Mouse (Mus musculus): ENCODE data around the gene Mrgpra6. TPM values are rescaled to one million over a fixed set of nuclear protein-coding genes. Genes with fewer than 3 reads are reported as not detected.

Gene Mrgpra6
- not detected in 2 replicates for polyA plus RNA-seq (2015; fragmentation: Nextera tagmentation; extraction: Ambion mirVana)

GRCm38 (mm10) chr7:47204830-47205229 lies at the start of gene Mrgpra6:
TSS of gene Mrgpra6 (minus strand) at chr7:47204920.
- WGBS, result 76% methylated on average over 4 of the region's 4 CpGs
- no peaks in the 10 kb centered on the region; the same call in 1 of the 2 replicates for H3K9me3 ChIP-seq
- no peak for ATAC-seq (ENCODE audit: low FRiP score, low read depth)
- no peak within 1 kb of the TSS for H3K4me2 ChIP-seq (replicated peaks)
- no peak within 1 kb of the TSS for H3K4me3 ChIP-seq
- H3K9ac ChIP-seq, result no peak within 1 kb of the TSS
- no peaks in the 10 kb centered on the region for H3K36me3 ChIP-seq
- H3K4me1 ChIP-seq, result no peaks in the 10 kb centered on the region
- no peak within 1 kb of the TSS for H3K27ac ChIP-seq
- no peaks in the 10 kb centered on the region for H3K27me3 ChIP-seq

- no peak for ATAC-seq (ENCODE audit: low FRiP score, low read depth)
- 73% methylated on average over 1 of the region's 1 CpGs for WGBS
- no peak within 1 kb of the TSS for H3K27ac ChIP-seq
- H3K9ac ChIP-seq, result no peak within 1 kb of the TSS
- no peaks in the 10 kb centered on the region for H3K4me1 ChIP-seq
- H3K4me2 ChIP-seq (replicated peaks), result no peak within 1 kb of the TSS
- H3K9me3 ChIP-seq, result no peaks in the 10 kb centered on the region
- no peak within 1 kb of the TSS for H3K4me3 ChIP-seq
- no peaks in the 10 kb centered on the region for H3K36me3 ChIP-seq
- no peaks in the 10 kb centered on the region for H3K27me3 ChIP-seq
These were observed 48.0 kb upstream of the Mrgpra6 start, which contains the start of gene Mrgpra9 for GRCm38 (mm10) chr7:47252770-47253169. TSS of gene Mrgpra9 (minus strand) at chr7:47252848.

GRCm38 (mm10) chr7:47244658-47245057 lies 39.9 kb upstream of the Mrgpra6 start:
- WGBS, result 60% methylated on average over 3 of the region's 3 CpGs

GRCm38 (mm10) chr7:47195271-47195670 lies 9.4 kb downstream of the Mrgpra6 start:
- no peak overlapping the region for H3K9ac ChIP-seq
- H3K27ac ChIP-seq, result no peak overlapping the region
- no peaks in the 10 kb centered on the region for H3K27me3 ChIP-seq
- no peaks in the 10 kb centered on the region for H3K4me1 ChIP-seq
- no peaks in the 10 kb centered on the region for H3K9me3 ChIP-seq
- WGBS, result 59% methylated on average over 1 of the region's 1 CpGs
- H3K36me3 ChIP-seq, result no peaks in the 10 kb centered on the region
- H3K4me2 ChIP-seq (replicated peaks), result no peak overlapping the region
- H3K4me3 ChIP-seq, result no peak overlapping the region
- no peak for ATAC-seq (ENCODE audit: low FRiP score, low read depth)

More at GRCm38 (mm10) chr7:47244658-47245057, 39.9 kb upstream of the Mrgpra6 start:
- no peak for ATAC-seq (ENCODE audit: low FRiP score, low read depth)
- no peaks in the 10 kb centered on the region for H3K9me3 ChIP-seq
- no peaks in the 10 kb centered on the region for H3K36me3 ChIP-seq
- H3K4me2 ChIP-seq (replicated peaks), result no peak overlapping the region
- H3K27me3 ChIP-seq, result no peaks in the 10 kb centered on the region
- no peak overlapping the region for H3K4me3 ChIP-seq
- H3K9ac ChIP-seq, result no peak overlapping the region
- H3K4me1 ChIP-seq, result no peaks in the 10 kb centered on the region
- H3K27ac ChIP-seq, result no peak overlapping the region

- H3K9ac ChIP-seq, result no peak overlapping the region
- H3K9me3 ChIP-seq, result no peaks in the 10 kb centered on the region
- H3K27ac ChIP-seq, result no peak overlapping the region
- H3K27me3 ChIP-seq, result no peaks in the 10 kb centered on the region
- no peak overlapping the region for H3K4me3 ChIP-seq
- no peaks in the 10 kb centered on the region for H3K4me1 ChIP-seq
- no peak for ATAC-seq (ENCODE audit: low FRiP score, low read depth)
- H3K36me3 ChIP-seq, result no peaks in the 10 kb centered on the region
- no peak overlapping the region for H3K4me2 ChIP-seq (replicated peaks)
- 67% methylated on average over 5 of the region's 5 CpGs for WGBS
These were observed 33.9 kb downstream of the Mrgpra6 start for GRCm38 (mm10) chr7:47170814-47171213.

- no peak overlapping the region for H3K9ac ChIP-seq
- no peaks in the 10 kb centered on the region for H3K36me3 ChIP-seq
- no peak overlapping the region for H3K4me2 ChIP-seq (replicated peaks)
- ATAC-seq (ENCODE audit: low FRiP score, low read depth), result no peak
- no peak overlapping the region for H3K4me3 ChIP-seq
- H3K27ac ChIP-seq, result no peak overlapping the region
- no peaks in the 10 kb centered on the region for H3K9me3 ChIP-seq
- 69% methylated on average over 4 of the region's 4 CpGs for WGBS
- H3K27me3 ChIP-seq, result no peaks in the 10 kb centered on the region
- 0 out of 2 replicates have a peak, but pooled peaks cover 5% of the 10 kb centered on the region for H3K4me1 ChIP-seq
These were observed 39.7 kb downstream of the Mrgpra6 start for GRCm38 (mm10) chr7:47165028-47165427.

- Histone ChIP-seq H3K4me3 (no peak overlapping the region), H3K9ac (no peak overlapping the region), H3K27ac (no peak overlapping the region), H3K9me3 (no peaks in the 10 kb centered on the region), H3K27me3 (no peaks in the 10 kb centered on the region), H3K36me3 (no peaks in the 10 kb centered on the region), H3K4me1 (0 out of 2 replicates have a peak, but pooled peaks cover 5% of the 10 kb centered on the region), H3K4me2 (replicated peaks) (no peak overlapping the region)
- no peak for ATAC-seq (ENCODE audit: low FRiP score, low read depth)
- 61% methylated on average over 4 of the region's 4 CpGs for WGBS
These were observed 41.5 kb downstream of the Mrgpra6 start for GRCm38 (mm10) chr7:47163203-47163602.

- H3K9ac ChIP-seq, result no peak overlapping the region
- H3K4me1 ChIP-seq, result 0 out of 2 replicates have a peak, but pooled peaks cover 5% of the 10 kb centered on the region
- H3K9me3 ChIP-seq, result no peaks in the 10 kb centered on the region
- no peak overlapping the region for H3K27ac ChIP-seq
- no peak for ATAC-seq (ENCODE audit: low FRiP score, low read depth)
- no peak overlapping the region for H3K4me3 ChIP-seq
- H3K4me2 ChIP-seq (replicated peaks), result no peak overlapping the region
- H3K27me3 ChIP-seq, result no peaks in the 10 kb centered on the region
- H3K36me3 ChIP-seq, result no peaks in the 10 kb centered on the region
- 73% methylated on average over 2 of the region's 2 CpGs for WGBS
These were observed 46.3 kb downstream of the Mrgpra6 start for GRCm38 (mm10) chr7:47158451-47158850.

- Histone ChIP-seq H3K27ac (no peak overlapping the region), H3K4me3 (no peak overlapping the region), H3K36me3 (no peaks in the 10 kb centered on the region), H3K4me2 (replicated peaks) (no peak overlapping the region), H3K9ac (no peak overlapping the region), H3K9me3 (no peaks in the 10 kb centered on the region), H3K27me3 (no peaks in the 10 kb centered on the region), H3K4me1 (0 out of 2 replicates have a peak, but pooled peaks cover under 1% of the 10 kb centered on the region)
- no peak for ATAC-seq (ENCODE audit: low FRiP score, low read depth)
- 84% methylated on average over 9 of the region's 9 CpGs for WGBS
These were observed 47.0 kb downstream of the Mrgpra6 start for GRCm38 (mm10) chr7:47157743-47158142.

GRCm38 (mm10) chr7:47155849-47156248 lies 48.9 kb downstream of the Mrgpra6 start:
- no peak for ATAC-seq (ENCODE audit: low FRiP score, low read depth)
- H3K27me3 ChIP-seq, result no peaks in the 10 kb centered on the region
- H3K4me2 ChIP-seq (replicated peaks), result no peak overlapping the region
- H3K27ac ChIP-seq, result no peak overlapping the region
- no peaks in the 10 kb centered on the region for H3K9me3 ChIP-seq
- H3K9ac ChIP-seq, result no peak overlapping the region
- no peak overlapping the region for H3K4me3 ChIP-seq
- no peaks in the 10 kb centered on the region for H3K4me1 ChIP-seq
- H3K36me3 ChIP-seq, result no peaks in the 10 kb centered on the region
- WGBS, result 85% methylated on average over 2 of the region's 2 CpGs

GRCm38 (mm10) chr7:47155396-47155795 lies 49.3 kb downstream of the Mrgpra6 start:
- no peak overlapping the region for H3K4me2 ChIP-seq (replicated peaks)
- WGBS, result 89% methylated on average over 4 of the region's 4 CpGs
- no peak for ATAC-seq (ENCODE audit: low FRiP score, low read depth)
- H3K27me3 ChIP-seq, result no peaks in the 10 kb centered on the region
- H3K9me3 ChIP-seq, result no peaks in the 10 kb centered on the region
- no peak overlapping the region for H3K9ac ChIP-seq
- H3K36me3 ChIP-seq, result no peaks in the 10 kb centered on the region
- no peak overlapping the region for H3K4me3 ChIP-seq
- H3K4me1 ChIP-seq, result no peaks in the 10 kb centered on the region
- H3K27ac ChIP-seq, result no peak overlapping the region

- no peak overlapping the region for H3K4me2 ChIP-seq (replicated peaks)
- no peak overlapping the region for H3K9ac ChIP-seq
- ATAC-seq (ENCODE audit: low FRiP score, low read depth), result no peak
- no peaks in the 10 kb centered on the region for H3K4me1 ChIP-seq
- no peaks in the 10 kb centered on the region for H3K9me3 ChIP-seq
- WGBS, result 17% methylated on average over 11 of the region's 11 CpGs
- H3K27me3 ChIP-seq, result no peaks in the 10 kb centered on the region
- H3K4me3 ChIP-seq, result no peak overlapping the region
- no peaks in the 10 kb centered on the region for H3K36me3 ChIP-seq
- H3K27ac ChIP-seq, result no peak overlapping the region
These were observed 54.2 kb downstream of the Mrgpra6 start for GRCm38 (mm10) chr7:47150420-47151061.

- H3K9me3 ChIP-seq, result no peaks in the 10 kb centered on the region
- H3K27me3 ChIP-seq, result no peaks in the 10 kb centered on the region
- no peak overlapping the region for H3K9ac ChIP-seq
- WGBS, result 82% methylated on average over 7 of the region's 7 CpGs
- H3K27ac ChIP-seq, result no peak overlapping the region
- ATAC-seq (ENCODE audit: low FRiP score, low read depth), result no peak
- no peaks in the 10 kb centered on the region for H3K36me3 ChIP-seq
- H3K4me3 ChIP-seq, result no peak overlapping the region
- H3K4me1 ChIP-seq, result no peaks in the 10 kb centered on the region
- no peak overlapping the region for H3K4me2 ChIP-seq (replicated peaks)
These were observed 56.4 kb downstream of the Mrgpra6 start for GRCm38 (mm10) chr7:47148298-47148697.

Data from limb, embryonic 13.5 days (tissue).